In the genomic region with DNA sequence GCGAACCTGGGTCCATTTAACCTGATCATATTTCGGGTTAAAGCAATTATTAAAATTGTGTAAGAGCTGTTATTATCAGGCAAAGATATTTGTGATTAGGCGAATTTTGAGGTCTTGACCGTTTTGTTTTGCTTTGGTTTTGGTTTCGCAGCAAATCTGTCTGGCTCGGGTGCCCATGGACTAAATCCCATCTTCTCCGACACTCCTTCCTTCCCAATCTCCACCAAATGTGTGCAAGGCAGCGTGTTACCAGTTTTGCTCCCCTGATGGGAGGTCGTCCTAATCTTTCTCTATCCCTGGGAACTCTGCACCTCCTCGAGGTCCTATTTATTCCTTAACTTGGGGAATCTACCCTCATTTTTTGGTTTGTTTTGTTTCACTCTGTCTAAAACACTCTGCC, we compare ENCODE assay signal across 8 mouse cellular contexts. TPM values are rescaled to one million over a fixed set of nuclear protein-coding genes. Genes with fewer than 3 reads are reported as not detected.
DNase-seq lines count a peak whose midpoint lies in the region; ATAC-seq and TF ChIP-seq lines count a peak whose summit lies in the region.

No protein-coding gene starts in this region.

- H3K79me2 ChIP-seq in MEL (ENCODE audit: control insufficient read depth, insufficient read depth, low read length, poor library complexity), result no peaks in the 10 kb centered on the region; the same call in 1 of the 2 replicates

- 6% methylated on average over 10 of the region's 10 CpGs for WGBS in heart, embryonic 16.5 days
- WGBS in hindbrain, embryonic 10.5 days, result 2% methylated on average over 10 of the region's 10 CpGs
- WGBS in midbrain, embryonic 10.5 days, result 3% methylated on average over 10 of the region's 10 CpGs

- no peaks in the 10 kb centered on the region for H3K36me3 ChIP-seq in heart, embryonic 16.5 days (ENCODE audit: control insufficient read depth, insufficient read depth)
- peaks cover 0 to 8% of the 10 kb centered on the region in 2 experiments; a peak in 2 of 4 replicates for H3K36me3 ChIP-seq in MEL (ENCODE audit: control insufficient read depth in 1 of 2, insufficient read depth in 2 of 2, low read length in 2 of 2)
- no peaks in the 10 kb centered on the region for H3K36me3 ChIP-seq in hindbrain, embryonic 10.5 days
- H3K36me3 ChIP-seq in midbrain, embryonic 10.5 days, result no peaks in the 10 kb centered on the region

- H3K4me1 ChIP-seq in heart, embryonic 16.5 days (ENCODE audit: control insufficient read depth, insufficient read depth, low read length), result peaks cover 9% of the 10 kb centered on the region
- peaks cover 0 to 5% of the 10 kb centered on the region in 2 experiments; a peak in 1 of 4 replicates for H3K4me1 ChIP-seq in MEL (ENCODE audit: control insufficient read depth in 1 of 2, insufficient read depth in 2 of 2, low read length in 2 of 2)
- peaks cover 11% of the 10 kb centered on the region for H3K4me1 ChIP-seq in hindbrain, embryonic 10.5 days (replicated peaks)
- peaks cover 20% of the 10 kb centered on the region for H3K4me1 ChIP-seq in midbrain, embryonic 10.5 days

- ATAC-seq in heart, embryonic 16.5 days (replicated peaks; ENCODE audit: extremely low read depth, insufficient read depth, low FRiP score), result no peak

- TF ChIP-seq POLR2A in MEL (IDR thresholded peaks at IDR 0.05; ENCODE audit: control insufficient read depth in 1 of 2, insufficient read depth in 1 of 2, low read depth in 1 of 2, low read length in 2 of 2, poor library complexity in 1 of 2), result no peak

- peak overlapping the region; percentile 93 for H3K27ac ChIP-seq in heart, embryonic 16.5 days (ENCODE audit: low read length)
- peak overlapping the region; percentile 77 for H3K27ac ChIP-seq in MEL (ENCODE audit: control insufficient read depth, low read depth, low read length)
- peak overlapping the region; percentile 98 for H3K27ac ChIP-seq in hindbrain, embryonic 10.5 days
- peak overlapping the region; percentile 94 for H3K27ac ChIP-seq in midbrain, embryonic 10.5 days (replicated peaks)

- H3K4me2 ChIP-seq in heart, embryonic 16.5 days (ENCODE audit: low read depth, low read length), result peak overlapping the region; percentile 64

- peak overlapping the region; percentile 62 for H3K4me3 ChIP-seq in heart, embryonic 16.5 days (ENCODE audit: low read length)
- H3K4me3 ChIP-seq in MEL (ENCODE audit: control insufficient read depth in 1 of 2, insufficient read depth in 1 of 2, low read depth in 2 of 2, low read length in 2 of 2), result peak overlapping the region; percentile 25 to 83
- H3K4me3 ChIP-seq in hindbrain, embryonic 10.5 days, result peak overlapping the region; percentile 74
- H3K4me3 ChIP-seq in midbrain, embryonic 10.5 days, result peak overlapping the region; percentile 75

- peak overlapping the region; percentile 85 for H3K9ac ChIP-seq in heart, embryonic 16.5 days (ENCODE audit: low read length)
- H3K9ac ChIP-seq in MEL (ENCODE audit: control insufficient read depth, low read depth, low read length, poor library complexity, severe bottlenecking), result peak overlapping the region; percentile 82

- TF ChIP-seq EP300 in MEL (IDR thresholded peaks at IDR 0.05; ENCODE audit: low read depth in 1 of 2, low read length in 2 of 2), result no peak

- TF ChIP-seq CTCF in MEL (IDR thresholded peaks at IDR 0.05 in 2 of 3, conservative IDR thresholded peaks at IDR 0.05 in 1 of 3; ENCODE audit: control insufficient read depth in 1 of 3, insufficient read depth in 1 of 3, low read depth in 2 of 3, low read length in 3 of 3, poor library complexity in 1 of 3, severe bottlenecking in 1 of 3), result no peak

- no peaks in the 10 kb centered on the region for H3K9me3 ChIP-seq in heart, embryonic 16.5 days (replicated peaks; ENCODE audit: control insufficient read depth, low read length)
- H3K9me3 ChIP-seq in MEL (replicated peaks; ENCODE audit: insufficient read depth, low read length), result no peaks in the 10 kb centered on the region
- H3K9me3 ChIP-seq in hindbrain, embryonic 10.5 days, result no peaks in the 10 kb centered on the region
- no peaks in the 10 kb centered on the region for H3K9me3 ChIP-seq in midbrain, embryonic 10.5 days (replicated peaks)

- TF ChIP-seq RAD21 in MEL (IDR thresholded peaks at IDR 0.05; ENCODE audit: low read depth, low read length), result no peak

- H3K27me3 ChIP-seq in heart, embryonic 16.5 days (ENCODE audit: control insufficient read depth, insufficient read depth, low read length), result no peaks in the 10 kb centered on the region
- no peaks in the 10 kb centered on the region for H3K27me3 ChIP-seq in MEL (ENCODE audit: control insufficient read depth in 1 of 2, insufficient read depth in 2 of 2, low read length in 2 of 2)
- no peaks in the 10 kb centered on the region for H3K27me3 ChIP-seq in hindbrain, embryonic 10.5 days (ENCODE audit: insufficient read depth, poor library complexity, severe bottlenecking)
- H3K27me3 ChIP-seq in midbrain, embryonic 10.5 days (ENCODE audit: low read depth, poor library complexity, severe bottlenecking), result no peaks in the 10 kb centered on the region

- DNase-seq in heart, adult 8-10 months (ENCODE audit: low spot score), result no peak
- no peak for DNase-seq in MEL (ENCODE audit: low read depth, low spot score)
- DNase-seq in hindbrain, embryonic 10.5 days (ENCODE audit: low spot score), result no peak
- no peak for DNase-seq in midbrain, embryonic 10.5 days (ENCODE audit: low spot score)
- DNase-seq in Muller cell, postnatal 12 days (ENCODE audit: inconsistent ontology term), result no peak
- no peak for DNase-seq in frontal cortex, postnatal 36 days (ENCODE audit: low spot score in 2 of 2)
- no peak for DNase-seq in ovary, postnatal 10 days (ENCODE audit: low spot score)

TF ChIP-seq in MEL, 35 proteins besides CTCF, POLR2A, EP300 and RAD21:
- TF ChIP-seq ZC3H11A (IDR thresholded peaks at IDR 0.05; ENCODE audit: low read depth, low read length) (no peak), USF1 (IDR thresholded peaks at IDR 0.05; ENCODE audit: low read depth, low read length) (no peak), TAL1 (IDR thresholded peaks at IDR 0.05; ENCODE audit: low read length) (no peak), UBTF (IDR thresholded peaks at IDR 0.05; ENCODE audit: borderline replicate concordance, insufficient read depth, low read depth, low read length) (no peak), ZKSCAN1 (IDR thresholded peaks at IDR 0.05; ENCODE audit: low read depth, low read length) (no peak), MYC (IDR thresholded peaks at IDR 0.05; ENCODE audit: low read depth, low read length) (no peak)

RNA-seq across cellular contexts. Expression of a gene that starts 20.5 kb away (rescaled TPM):
- 0.83 and 1.0 TPM in 2 replicates for polyA plus RNA-seq in heart, embryonic 16.5 days (2015; fragmentation: Nextera tagmentation; extraction: Ambion mirVana)
- not detected for total RNA-seq in heart, adult 8-10 months (2022)
- 0.07 TPM in 1 of 2 replicates, not detected in the other for total RNA-seq in MEL (2012; rRNA removed)
- under 1 TPM in 1 of 2 experiments, not detected in 1; 0.25 TPM for polyA plus RNA-seq in MEL (2012; ENCODE audit: insufficient read depth in 1 of 2, insufficient read length in 2 of 2, low read depth in 1 of 2, low replicate concordance in 2 of 2, missing spikeins in 1 of 2)
- 0.04 TPM in 1 of 2 replicates, not detected in the other for polyA plus RNA-seq in hindbrain, embryonic 10.5 days (2016; fragmentation: Nextera tagmentation; extraction: Ambion mirVana)
- 0.04 and 0.06 TPM in 2 replicates for polyA plus RNA-seq in midbrain, embryonic 10.5 days (2016; fragmentation: Nextera tagmentation; extraction: Ambion mirVana)

RNA-seq across cellular contexts. Expression of a gene that starts 21.5 kb away (rescaled TPM):
- 9.2 and 9.4 TPM in 2 replicates for polyA plus RNA-seq in heart, embryonic 16.5 days (2015; fragmentation: Nextera tagmentation; extraction: Ambion mirVana)
- total RNA-seq in heart, adult 8-10 months (2022), result 1 to 10 TPM; 4.1 to 4.8 (median 4.7) TPM
- 12.5 and 16.2 TPM in 2 replicates for total RNA-seq in MEL (2012; rRNA removed)
- 10 to 100 TPM in 1 of 2 experiments, not detected in 1; 14.2 TPM for polyA plus RNA-seq in MEL (2012; ENCODE audit: insufficient read depth in 1 of 2, insufficient read length in 2 of 2, low read depth in 1 of 2, low replicate concordance in 2 of 2, missing spikeins in 1 of 2)
- 13.4 and 14.5 TPM in 2 replicates for polyA plus RNA-seq in hindbrain, embryonic 10.5 days (2016; fragmentation: Nextera tagmentation; extraction: Ambion mirVana)
- polyA plus RNA-seq in midbrain, embryonic 10.5 days (2016; fragmentation: Nextera tagmentation; extraction: Ambion mirVana), result 14.3 and 14.7 TPM in 2 replicates

RNA-seq across cellular contexts. Expression of a gene that starts 43.5 kb away (rescaled TPM):
- polyA plus RNA-seq in heart, embryonic 16.5 days (2015; fragmentation: Nextera tagmentation; extraction: Ambion mirVana), result 0.29 and 0.34 TPM in 2 replicates
- not detected for total RNA-seq in heart, adult 8-10 months (2022)
- total RNA-seq in MEL (2012; rRNA removed), result not detected in 2 replicates
- not detected for polyA plus RNA-seq in MEL (2012; ENCODE audit: insufficient read depth in 1 of 2, insufficient read length in 2 of 2, low read depth in 1 of 2, low replicate concordance in 2 of 2, missing spikeins in 1 of 2)
- 0.29 and 0.35 TPM in 2 replicates for polyA plus RNA-seq in hindbrain, embryonic 10.5 days (2016; fragmentation: Nextera tagmentation; extraction: Ambion mirVana)
- 0.26 and 0.38 TPM in 2 replicates for polyA plus RNA-seq in midbrain, embryonic 10.5 days (2016; fragmentation: Nextera tagmentation; extraction: Ambion mirVana)
